Mouse (Mus musculus): ENCODE measurements around the gene Tns1.

DNA sequence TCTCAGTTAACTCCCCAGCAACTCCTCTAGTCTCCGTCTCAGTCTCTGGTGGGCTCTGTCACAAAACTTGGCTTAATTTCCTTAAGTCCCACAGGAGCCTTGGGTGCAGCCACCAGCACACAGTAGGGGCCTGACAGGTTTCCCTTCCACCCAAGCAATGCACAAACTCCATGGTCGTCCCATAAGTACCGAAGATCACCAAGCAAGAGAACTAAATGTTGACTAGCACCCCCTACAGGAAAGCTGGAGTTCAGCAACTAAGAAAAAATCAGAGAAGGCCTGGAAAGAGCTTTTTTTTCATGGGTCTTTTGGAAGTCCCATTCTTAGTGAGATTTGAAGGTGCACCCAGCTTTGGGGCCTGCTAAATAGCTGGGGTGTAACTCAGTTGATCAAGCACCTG is 15.2 kb upstream of the Tns1 start:
- TF ChIP-seq POLR2A (IDR thresholded peaks at IDR 0.05; ENCODE audit: insufficient read depth, low read depth, low read length) (no peak), CTCF (IDR thresholded peaks at IDR 0.05; ENCODE audit: insufficient read depth, low read depth, low read length) (no peak)
